Mouse (Mus musculus): ENCODE results near the gene Olfr1212.

Gene Olfr1212

DNA sequence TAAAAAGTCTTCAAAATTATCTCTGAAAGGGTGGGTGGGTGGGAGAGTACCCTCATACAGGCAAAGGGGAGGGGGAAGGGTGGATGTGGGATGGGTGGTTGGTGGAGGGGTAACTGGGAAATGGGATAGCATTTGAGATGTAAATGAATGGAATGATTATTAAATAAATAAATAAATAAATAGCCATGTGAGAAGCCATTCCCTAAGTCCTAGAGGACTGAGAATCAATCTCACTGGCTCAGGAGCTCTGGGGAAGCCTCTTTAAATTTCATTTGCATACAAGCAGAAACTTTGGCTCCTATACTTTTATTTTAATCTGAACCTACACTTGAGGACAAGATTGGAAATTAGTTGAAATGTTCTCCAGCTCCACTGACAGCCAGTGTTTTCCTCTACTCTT, at the start of gene Olfr1212:
Gene Olfr1212 (plus strand): TSS at position 301 of the 400 bp plus-strand sequence.
- no peak for DNase-seq (ENCODE audit: low spot score)

DNA sequence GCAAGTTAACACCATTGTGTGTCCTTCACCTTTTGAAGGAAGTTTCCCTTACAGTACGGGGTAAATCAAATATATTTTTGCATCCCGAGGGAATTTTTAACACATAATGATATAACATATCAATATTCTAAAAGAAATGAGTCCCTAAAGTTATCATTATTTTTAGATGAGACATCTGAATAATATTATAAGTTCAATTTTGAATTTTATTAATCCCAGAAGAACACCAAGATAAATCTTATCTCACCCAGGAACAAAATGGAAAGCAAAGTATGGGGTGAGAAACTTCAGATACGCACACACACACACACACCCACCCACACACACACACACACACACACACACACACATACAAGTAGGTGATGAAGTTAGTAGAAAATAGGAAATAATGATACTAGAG, 38.7 kb upstream of the Olfr1212 start, which contains the start of gene Olfr1209:
Gene Olfr1209 (minus strand): TSS at position 101 of the 400 bp plus-strand sequence.
- DNase-seq (ENCODE audit: low spot score), result no peak

GRCm38 (mm10) chr2:88938011-88938410, 15.8 kb upstream of the Olfr1212 start, which contains the start of gene Olfr1211:
Gene Olfr1211, minus strand, starts transcription at chr2:88938111.
- DNase-seq (ENCODE audit: low spot score), result no peak

DNA sequence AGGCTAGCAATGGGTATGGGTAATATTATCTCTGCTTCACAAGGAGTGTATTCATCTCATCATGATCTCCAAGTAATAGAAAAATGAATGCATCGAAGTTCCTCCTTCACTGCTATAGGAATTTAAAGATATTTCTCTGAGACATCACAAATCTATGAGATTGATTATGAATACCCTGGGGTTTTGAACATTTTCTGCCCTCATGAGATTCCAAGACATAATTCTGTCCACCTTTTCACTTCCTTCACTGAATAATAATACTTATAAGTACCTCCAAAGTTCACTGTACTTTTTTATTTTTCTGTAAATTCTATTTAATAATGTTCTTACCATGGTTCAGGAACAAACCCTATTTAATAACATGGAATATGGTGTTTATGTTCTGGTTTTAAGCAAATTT, 26.4 kb downstream of the Olfr1212 start, which contains the start of gene Gm13762:
Gene Gm13762 (minus strand): TSS at position 101 of the 400 bp plus-strand sequence.
- no peak for DNase-seq (ENCODE audit: low spot score)

DNA sequence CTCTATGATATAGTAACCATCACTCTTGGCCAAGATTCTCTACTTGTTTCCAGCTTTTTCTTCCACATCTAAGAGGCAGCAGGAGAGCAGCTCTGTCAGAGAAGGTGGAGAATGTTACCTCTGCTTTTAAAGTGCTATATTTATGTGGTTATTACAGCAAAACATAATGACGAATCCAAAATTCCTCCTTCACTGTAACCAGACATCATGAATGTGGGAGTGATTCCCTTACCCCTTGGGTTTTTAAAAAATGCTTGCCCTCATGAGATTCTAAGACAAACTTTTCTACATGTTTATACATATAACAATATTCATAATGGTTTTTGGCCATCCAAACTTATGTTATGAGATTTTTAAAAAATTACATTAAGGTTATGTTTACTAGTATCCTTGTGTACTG, 38.8 kb downstream of the Olfr1212 start, which contains the start of gene Olfr1214:
Gene Olfr1214 (minus strand): TSS at position 101 of the 400 bp plus-strand sequence.
- DNase-seq (ENCODE audit: low spot score), result no peak

GRCm38 (mm10) chr2:89006873-89007272, 53.1 kb downstream of the Olfr1212 start, which contains the start of gene Olfr1215:
Gene Olfr1215, minus strand, starts transcription at chr2:89006973.
- DNase-seq (ENCODE audit: low spot score), result no peak

Measured in yolk sac, embryonic 10.5 days (tissue).